Comparison of ENCODE assay signal across 10 mouse cellular contexts in the genomic region with DNA sequence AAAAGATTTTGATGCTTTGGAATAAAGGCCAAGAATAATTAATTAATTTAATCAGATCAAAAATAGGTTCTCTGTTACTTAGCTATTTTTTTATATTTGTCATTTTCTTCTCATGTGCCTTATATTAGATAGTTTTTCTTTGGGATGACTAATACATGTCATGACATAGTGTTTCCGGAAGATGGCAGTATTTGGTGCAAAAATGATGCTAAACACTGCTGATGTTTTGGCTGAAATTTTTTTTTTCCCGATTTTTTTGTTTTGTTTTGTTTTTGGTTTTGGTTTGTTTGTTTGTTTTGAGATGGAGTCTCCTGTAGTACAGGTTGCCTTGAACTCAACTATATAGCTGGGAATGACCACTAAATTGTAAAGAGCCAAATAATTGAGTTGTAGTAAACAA. TPM values are rescaled to one million over a fixed set of nuclear protein-coding genes. Genes with fewer than 3 reads are reported as not detected.
DNase-seq lines count a peak whose midpoint lies in the region; ATAC-seq and TF ChIP-seq lines count a peak whose summit lies in the region.
"Had no signal": no experiment of that assay in that cellular context is flagged by ENCODE, and none has a peak within 500 bp of the region (broad histone marks: within the 10 kb centered on the region; RNA-seq: fewer than 3 reads in every experiment).

No protein-coding gene starts in this region.

- TF ChIP-seq CTCF in intestine, postnatal 0 days (IDR thresholded peaks at IDR 0.05; ENCODE audit: low read depth): peak; percentile 60

- no peaks in the 10 kb centered on the region for H3K9me3 ChIP-seq in intestine, postnatal 0 days (ENCODE audit: control insufficient read depth)
- no peaks in the 10 kb centered on the region for H3K9me3 ChIP-seq in intestine, embryonic 16.5 days (ENCODE audit: control insufficient read depth, low read length)
- H3K9me3 ChIP-seq in midbrain, embryonic 14.5 days (ENCODE audit: control insufficient read depth, low read length): no peaks in the 10 kb centered on the region
- H3K9me3 ChIP-seq in midbrain, embryonic 10.5 days (replicated peaks): no peaks in the 10 kb centered on the region
- H3K9me3 ChIP-seq: forebrain, embryonic 12.5 days; hindbrain, embryonic 13.5 days; limb, embryonic 13.5 days had no signal

- H3K9ac ChIP-seq in intestine, postnatal 0 days (ENCODE audit: low read depth, low read length): no peak overlapping the region
- H3K9ac ChIP-seq in intestine, embryonic 16.5 days (ENCODE audit: low read depth, low read length): no peak overlapping the region
- H3K9ac ChIP-seq in midbrain, embryonic 14.5 days (replicated peaks; ENCODE audit: low read length): no peak overlapping the region
- H3K9ac ChIP-seq: forebrain, embryonic 12.5 days; hindbrain, embryonic 13.5 days; limb, embryonic 13.5 days had no signal

- 10% methylated on average over 2 of the region's 2 CpGs for WGBS in intestine, postnatal 0 days
- WGBS in intestine, embryonic 16.5 days: 5% methylated on average over 2 of the region's 2 CpGs
- 8% methylated on average over 2 of the region's 2 CpGs for WGBS in midbrain, embryonic 14.5 days
- WGBS in midbrain, embryonic 10.5 days: 17% methylated on average over 2 of the region's 2 CpGs

- H3K4me1 ChIP-seq in intestine, postnatal 0 days (replicated peaks; ENCODE audit: control insufficient read depth, insufficient read depth, low read length): no peaks in the 10 kb centered on the region
- H3K4me1 ChIP-seq in intestine, embryonic 16.5 days (ENCODE audit: control insufficient read depth, insufficient read depth, low read length): no peaks in the 10 kb centered on the region
- no peaks in the 10 kb centered on the region for H3K4me1 ChIP-seq in midbrain, embryonic 14.5 days (ENCODE audit: control insufficient read depth, insufficient read depth, low read length)
- no peaks in the 10 kb centered on the region for H3K4me1 ChIP-seq in midbrain, embryonic 10.5 days
- H3K4me1 ChIP-seq: forebrain, embryonic 12.5 days; hindbrain, embryonic 13.5 days; limb, embryonic 13.5 days had no signal

- no peak overlapping the region for H3K4me2 ChIP-seq in intestine, postnatal 0 days (replicated peaks; ENCODE audit: low read depth)
- no peak overlapping the region for H3K4me2 ChIP-seq in intestine, embryonic 16.5 days (ENCODE audit: low read depth, low read length)
- H3K4me2 ChIP-seq in midbrain, embryonic 14.5 days (ENCODE audit: low read length): no peak overlapping the region
- H3K4me2 ChIP-seq: forebrain, embryonic 12.5 days; hindbrain, embryonic 13.5 days; limb, embryonic 13.5 days had no signal

- H3K36me3 ChIP-seq in intestine, postnatal 0 days (ENCODE audit: control insufficient read depth, insufficient read depth): no peaks in the 10 kb centered on the region
- H3K36me3 ChIP-seq in intestine, embryonic 16.5 days (ENCODE audit: control insufficient read depth, insufficient read depth, low read length): no peaks in the 10 kb centered on the region
- H3K36me3 ChIP-seq in midbrain, embryonic 14.5 days (ENCODE audit: control insufficient read depth, insufficient read depth, low read length): no peaks in the 10 kb centered on the region
- H3K36me3 ChIP-seq in midbrain, embryonic 10.5 days: no peaks in the 10 kb centered on the region
- H3K36me3 ChIP-seq: forebrain, embryonic 12.5 days; hindbrain, embryonic 13.5 days; limb, embryonic 13.5 days had no signal

- intact Hi-C loops in heart, postnatal 36 days (cut with DNase I): loop anchor here (1.0 to 10.0 kb wide), 3 partner anchors 244 to 1053 kb away; no protein-coding TSS in a partner anchor

- no peak overlapping the region for H3K27ac ChIP-seq in intestine, postnatal 0 days (ENCODE audit: low read depth, low read length)
- no peak overlapping the region for H3K27ac ChIP-seq in intestine, embryonic 16.5 days (ENCODE audit: low read length)
- no peak overlapping the region for H3K27ac ChIP-seq in midbrain, embryonic 14.5 days (replicated peaks; ENCODE audit: low read depth, low read length)
- no peak overlapping the region for H3K27ac ChIP-seq in midbrain, embryonic 10.5 days (replicated peaks)
- H3K27ac ChIP-seq: forebrain, embryonic 12.5 days; hindbrain, embryonic 13.5 days; limb, embryonic 13.5 days had no signal

- peak; percentile 68 for DNase-seq in midbrain, embryonic 14.5 days
- no peak for DNase-seq in midbrain, embryonic 10.5 days (ENCODE audit: low spot score)
- peak; percentile 1 for DNase-seq in c-Kit-positive CD71-positive TER-119-negative erythroid progenitor cells, embryonic 14.5 days (ENCODE audit: low read depth)
- no peak for DNase-seq in spleen, postnatal 14 days (ENCODE audit: low spot score in 2 of 2)
- no peak for DNase-seq in heart, postnatal 36 days

- no peaks in the 10 kb centered on the region for H3K27me3 ChIP-seq in intestine, postnatal 0 days (replicated peaks; ENCODE audit: control insufficient read depth, insufficient read depth, low read length)
- H3K27me3 ChIP-seq in intestine, embryonic 16.5 days (replicated peaks; ENCODE audit: control insufficient read depth, insufficient read depth, low read length): no peaks in the 10 kb centered on the region
- no peaks in the 10 kb centered on the region for H3K27me3 ChIP-seq in midbrain, embryonic 14.5 days (ENCODE audit: control insufficient read depth, insufficient read depth, low read length)
- no peaks in the 10 kb centered on the region for H3K27me3 ChIP-seq in midbrain, embryonic 10.5 days (ENCODE audit: low read depth, poor library complexity, severe bottlenecking)
- H3K27me3 ChIP-seq: forebrain, embryonic 12.5 days; hindbrain, embryonic 13.5 days; limb, embryonic 13.5 days had no signal

- ATAC-seq in intestine, postnatal 0 days: no peak
- ATAC-seq in intestine, embryonic 16.5 days: no peak
- no peak for ATAC-seq in midbrain, embryonic 14.5 days (ENCODE audit: low FRiP score, low TSS enrichment)

- H3K4me3 ChIP-seq in intestine, postnatal 0 days (ENCODE audit: low read depth, low read length): no peak overlapping the region
- no peak overlapping the region for H3K4me3 ChIP-seq in intestine, embryonic 16.5 days (ENCODE audit: low read length)
- H3K4me3 ChIP-seq in midbrain, embryonic 14.5 days (replicated peaks; ENCODE audit: low read depth, low read length): no peak overlapping the region
- no peak overlapping the region for H3K4me3 ChIP-seq in midbrain, embryonic 10.5 days
- H3K4me3 ChIP-seq: forebrain, embryonic 12.5 days; hindbrain, embryonic 13.5 days; limb, embryonic 13.5 days had no signal

RNA-seq across cellular contexts. Expression of gene Gm364, which starts 22.7 kb away (rescaled TPM):
- polyA plus RNA-seq in intestine, postnatal 0 days (2015; fragmentation: Nextera tagmentation; extraction: Ambion mirVana): not detected in 2 replicates
- not detected in 2 replicates for polyA plus RNA-seq in intestine, embryonic 16.5 days (2015; fragmentation: Nextera tagmentation; extraction: Ambion mirVana)
- polyA plus RNA-seq in midbrain, embryonic 14.5 days (2014; fragmentation: Nextera tagmentation; extraction: Ambion mirVana): not detected in 2 replicates
- polyA plus RNA-seq in midbrain, embryonic 10.5 days (2016; fragmentation: Nextera tagmentation; extraction: Ambion mirVana): not detected in 2 replicates
- not detected for total RNA-seq in heart, postnatal 36 days (2021)
- polyA plus RNA-seq: forebrain, embryonic 12.5 days; hindbrain, embryonic 13.5 days; limb, embryonic 13.5 days had no signal

RNA-seq across cellular contexts. Expression of gene Rbmx, which starts 38.8 kb away (rescaled TPM):
- polyA plus RNA-seq in intestine, postnatal 0 days (2015; fragmentation: Nextera tagmentation; extraction: Ambion mirVana): 32.2 and 33.2 TPM in 2 replicates
- 71.2 and 71.9 TPM in 2 replicates for polyA plus RNA-seq in intestine, embryonic 16.5 days (2015; fragmentation: Nextera tagmentation; extraction: Ambion mirVana)
- polyA plus RNA-seq in midbrain, embryonic 14.5 days (2014; fragmentation: Nextera tagmentation; extraction: Ambion mirVana): 187 and 248 TPM in 2 replicates
- polyA plus RNA-seq in midbrain, embryonic 10.5 days (2016; fragmentation: Nextera tagmentation; extraction: Ambion mirVana): 196 and 230 TPM in 2 replicates
- total RNA-seq in heart, postnatal 36 days (2021): 10 to 100 TPM; 22.2 to 28.4 TPM

Comparison
In these comparisons a context has a peak if more than half of its experiments do, and no peak if none do; other contexts are left out.
1. DNase-seq: peak in midbrain, embryonic 14.5 days (single experiment) and c-Kit-positive CD71-positive TER-119-negative erythroid progenitor cells, embryonic 14.5 days (single experiment); none in midbrain, embryonic 10.5 days (single experiment), spleen, postnatal 14 days (0 of 2) and heart, postnatal 36 days (0 of 2).